Mouse (Mus musculus): ENCODE data around the gene Arl3. TPM values are rescaled to one million over a fixed set of nuclear protein-coding genes. Genes with fewer than 3 reads are reported as not detected.
A peak's percentile ranks its signal among the peaks of the same experiment; 100 is the strongest.

The Arl3 gene
- polyA plus RNA-seq, 1 experiment from 2014 or later, result 103 TPM

DNA sequence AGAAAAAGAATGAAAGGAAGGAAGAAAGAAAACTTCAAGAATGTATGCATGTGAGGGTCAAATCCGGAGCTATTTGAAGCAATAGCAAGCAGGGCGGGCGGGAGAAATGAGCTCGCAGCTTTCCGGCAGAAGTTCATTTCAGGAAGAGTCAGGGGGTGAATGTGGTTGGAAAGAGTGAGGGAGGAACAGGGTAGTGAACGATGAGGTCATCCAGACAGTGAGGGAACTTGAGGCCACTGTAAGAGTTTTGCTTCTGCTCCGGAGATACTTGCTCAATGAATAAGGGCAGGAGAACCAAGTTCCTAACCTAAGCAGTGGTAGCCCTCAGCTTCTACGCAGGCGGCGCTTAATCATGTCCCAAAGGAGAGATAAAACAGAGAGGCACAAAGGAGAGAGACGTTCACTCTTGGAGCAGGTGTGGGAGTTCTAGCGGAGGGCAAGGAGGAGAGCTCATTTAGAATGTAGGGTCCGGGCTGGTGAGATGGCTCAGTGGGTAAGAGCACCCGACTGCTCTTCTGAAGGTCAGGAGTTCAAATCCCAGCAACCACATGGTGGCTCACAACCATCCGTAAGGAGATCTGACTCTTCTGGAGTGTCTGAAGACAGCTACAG is 50.5 kb downstream of the Arl3 start:
- Histone ChIP-seq H3K9me3 (no peaks in the 10 kb centered on the region), H3K9ac (no peak overlapping the region), H3K27me3 (replicated peaks) (no peaks in the 10 kb centered on the region), H3K4me3 (replicated peaks) (no peak overlapping the region), H3K4me1 (peaks cover 46% of the 10 kb centered on the region), H3K36me3 (no peaks in the 10 kb centered on the region), H3K27ac (peak overlapping the region; percentile 79; the same call in 1 of the 2 replicates), H3K4me2 (no peak overlapping the region; the same call in 1 of the 2 replicates)
- ATAC-seq (ENCODE audit: insufficient read depth, low FRiP score, low read depth), result no peak
- 18% methylated on average over 15 of the region's 15 CpGs for WGBS

DNA sequence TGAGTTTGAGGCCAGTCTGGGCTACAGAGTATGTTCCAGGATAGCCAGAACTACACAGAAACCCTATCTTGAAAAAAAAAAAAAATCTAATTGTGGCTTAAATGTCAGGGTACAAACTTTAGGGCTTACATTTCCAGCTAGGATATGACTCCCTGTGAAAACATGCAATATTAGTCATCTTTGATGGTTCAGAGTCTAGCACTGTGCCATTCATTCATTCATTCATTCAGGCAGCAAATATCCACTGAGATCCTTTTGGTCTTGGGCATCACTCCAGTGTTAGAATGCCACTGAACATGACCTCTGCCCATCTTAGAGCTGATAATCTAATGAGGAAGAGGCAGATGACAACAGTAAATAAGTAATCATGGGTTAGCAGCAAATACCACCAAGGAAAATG is 51.3 kb downstream of the Arl3 start:
- Histone ChIP-seq H3K4me2 (no peak overlapping the region), H3K9ac (no peak overlapping the region), H3K4me3 (replicated peaks) (no peak overlapping the region), H3K9me3 (no peaks in the 10 kb centered on the region), H3K27me3 (replicated peaks) (no peaks in the 10 kb centered on the region), H3K4me1 (peaks cover 53% of the 10 kb centered on the region), H3K27ac (no peak overlapping the region), H3K36me3 (no peaks in the 10 kb centered on the region)
- no peak for ATAC-seq (ENCODE audit: insufficient read depth, low FRiP score, low read depth)

DNA sequence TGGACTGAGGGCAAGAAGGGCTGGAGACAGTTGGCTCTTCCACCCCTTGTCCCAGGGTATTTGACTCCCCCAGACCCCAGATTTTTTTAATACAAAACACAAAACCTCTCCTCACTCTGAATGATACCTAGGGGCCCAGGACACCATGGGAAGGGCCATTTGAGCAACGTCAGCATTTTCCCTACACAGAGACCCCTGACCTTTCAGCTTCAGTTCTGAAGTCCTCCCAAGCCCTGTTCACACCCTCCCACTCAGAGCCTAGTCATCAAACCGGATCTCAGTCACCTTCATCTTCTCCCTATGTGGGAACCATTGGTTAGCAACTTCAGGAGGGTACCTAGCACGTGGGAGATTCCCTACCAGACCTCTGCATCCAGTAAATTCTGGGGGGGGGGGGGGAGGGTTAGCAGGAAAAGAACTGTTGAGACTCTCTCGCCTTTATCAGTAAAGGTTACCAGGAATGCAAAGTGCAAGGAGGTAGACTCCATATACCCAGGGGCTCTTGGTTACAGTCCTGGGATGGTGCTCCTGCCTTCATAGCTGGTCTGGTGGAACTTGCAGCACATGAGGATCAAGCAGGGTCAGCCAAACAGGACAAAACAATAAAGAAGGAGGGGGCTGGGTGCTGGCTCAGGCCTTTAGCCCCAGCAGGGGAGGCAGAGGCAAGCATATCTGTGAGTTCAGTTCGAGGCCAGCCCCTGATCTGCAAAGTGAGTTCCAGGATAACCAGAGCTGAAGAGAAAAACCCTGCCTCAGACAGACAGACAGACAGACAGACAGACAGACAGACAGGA is 54.0 kb downstream of the Arl3 start:
- H3K36me3 ChIP-seq, result peaks cover 16% of the 10 kb centered on the region
- H3K27me3 ChIP-seq (replicated peaks), result no peaks in the 10 kb centered on the region
- 13% methylated on average over 5 of the region's 5 CpGs for WGBS
- no peak for ATAC-seq (ENCODE audit: insufficient read depth, low FRiP score, low read depth)
- H3K27ac ChIP-seq, result peak overlapping the region; percentile 63; the same call in 1 of the 2 replicates
- peaks cover 42% of the 10 kb centered on the region for H3K4me1 ChIP-seq
- no peaks in the 10 kb centered on the region for H3K9me3 ChIP-seq
- peak overlapping the region; percentile 47 for H3K4me2 ChIP-seq
- H3K9ac ChIP-seq, result no peak overlapping the region
- H3K4me3 ChIP-seq (replicated peaks), result peak overlapping the region; percentile 15

DNA sequence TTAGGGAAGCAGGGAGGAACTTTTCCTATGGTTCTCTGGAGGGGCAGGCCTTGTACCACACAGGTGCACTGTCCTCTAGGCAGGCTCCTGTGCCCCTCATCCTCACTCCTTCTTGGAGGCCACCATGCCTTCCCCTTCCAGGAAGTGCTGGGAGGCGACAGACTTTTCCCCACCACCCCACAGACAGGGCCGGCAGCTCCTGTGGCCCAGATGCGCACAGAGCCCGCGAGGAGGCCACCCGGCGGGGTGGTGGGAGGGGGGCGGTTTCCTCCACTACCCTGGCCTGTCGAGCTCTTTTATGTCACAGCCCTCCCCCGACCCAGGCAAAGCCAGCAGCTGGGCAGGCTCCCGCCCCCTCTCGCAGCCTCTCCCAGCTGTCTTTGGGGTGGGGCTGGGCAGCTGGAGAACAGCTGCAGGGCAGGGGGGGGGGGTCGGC is 54.6 kb downstream of the Arl3 start:
- Histone ChIP-seq H3K9ac (no peak overlapping the region), H3K4me3 (replicated peaks) (peak overlapping the region; percentile 15), H3K27ac (peak overlapping the region; percentile 63), H3K4me1 (peaks cover 36% of the 10 kb centered on the region), H3K4me2 (peak overlapping the region; percentile 47), H3K9me3 (no peaks in the 10 kb centered on the region), H3K36me3 (peaks cover 21% of the 10 kb centered on the region), H3K27me3 (replicated peaks) (no peaks in the 10 kb centered on the region)
- ATAC-seq (ENCODE audit: insufficient read depth, low FRiP score, low read depth), result peak; percentile 67
- WGBS, result 2% methylated on average over 12 of the region's 13 CpGs

DNA sequence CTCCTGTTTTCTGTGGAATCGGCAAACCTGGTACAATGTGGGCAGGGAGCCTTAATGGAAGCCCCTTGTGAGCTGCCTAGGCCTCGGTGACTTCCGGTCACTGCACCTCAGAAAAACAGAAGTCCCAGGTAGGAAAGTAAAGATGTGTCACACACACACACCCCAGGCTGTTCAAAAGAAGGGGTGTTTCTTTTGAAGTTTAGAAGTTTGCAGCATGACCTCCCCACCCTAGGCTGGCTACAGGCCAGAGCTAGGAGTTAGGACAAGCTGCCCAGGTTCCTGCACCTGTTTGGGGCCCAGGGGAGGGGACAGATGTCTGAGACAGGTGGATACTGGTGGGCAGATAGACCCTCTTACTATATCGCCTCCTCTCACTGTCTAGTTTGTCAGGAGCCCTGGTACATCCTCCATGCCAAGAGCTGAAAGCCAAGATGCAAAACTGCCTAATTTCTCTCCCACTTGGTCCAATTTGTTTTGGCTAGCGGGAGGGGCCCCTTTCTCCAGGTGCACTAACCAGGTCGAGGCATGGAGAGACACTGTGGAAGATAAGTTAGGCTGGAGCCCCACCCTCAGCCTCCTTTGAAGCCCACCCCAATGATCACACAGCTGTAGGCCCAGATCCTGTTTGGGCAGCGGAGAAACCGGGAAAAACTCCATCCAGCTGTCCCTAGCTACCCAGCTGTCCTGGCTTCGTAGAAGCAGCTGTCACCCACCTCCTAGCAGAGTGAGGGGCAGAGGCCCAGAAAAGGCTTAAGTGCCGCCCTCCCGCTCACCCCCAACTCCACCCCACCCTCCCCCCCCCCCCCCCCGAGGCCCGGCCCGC is 55.3 kb downstream of the Arl3 start:
- H3K4me2 ChIP-seq, result peak overlapping the region; percentile 47
- no peak overlapping the region for H3K4me3 ChIP-seq (replicated peaks)
- H3K9me3 ChIP-seq, result no peaks in the 10 kb centered on the region
- 25% methylated on average over 13 of the region's 14 CpGs for WGBS
- H3K27me3 ChIP-seq (replicated peaks), result no peaks in the 10 kb centered on the region
- peaks cover 27% of the 10 kb centered on the region for H3K36me3 ChIP-seq
- H3K27ac ChIP-seq, result peak overlapping the region; percentile 63
- H3K4me1 ChIP-seq, result peaks cover 29% of the 10 kb centered on the region
- ATAC-seq (ENCODE audit: insufficient read depth, low FRiP score, low read depth), result peak; percentile 28; the same call in 1 of the 2 replicates
- no peak overlapping the region for H3K9ac ChIP-seq

DNA sequence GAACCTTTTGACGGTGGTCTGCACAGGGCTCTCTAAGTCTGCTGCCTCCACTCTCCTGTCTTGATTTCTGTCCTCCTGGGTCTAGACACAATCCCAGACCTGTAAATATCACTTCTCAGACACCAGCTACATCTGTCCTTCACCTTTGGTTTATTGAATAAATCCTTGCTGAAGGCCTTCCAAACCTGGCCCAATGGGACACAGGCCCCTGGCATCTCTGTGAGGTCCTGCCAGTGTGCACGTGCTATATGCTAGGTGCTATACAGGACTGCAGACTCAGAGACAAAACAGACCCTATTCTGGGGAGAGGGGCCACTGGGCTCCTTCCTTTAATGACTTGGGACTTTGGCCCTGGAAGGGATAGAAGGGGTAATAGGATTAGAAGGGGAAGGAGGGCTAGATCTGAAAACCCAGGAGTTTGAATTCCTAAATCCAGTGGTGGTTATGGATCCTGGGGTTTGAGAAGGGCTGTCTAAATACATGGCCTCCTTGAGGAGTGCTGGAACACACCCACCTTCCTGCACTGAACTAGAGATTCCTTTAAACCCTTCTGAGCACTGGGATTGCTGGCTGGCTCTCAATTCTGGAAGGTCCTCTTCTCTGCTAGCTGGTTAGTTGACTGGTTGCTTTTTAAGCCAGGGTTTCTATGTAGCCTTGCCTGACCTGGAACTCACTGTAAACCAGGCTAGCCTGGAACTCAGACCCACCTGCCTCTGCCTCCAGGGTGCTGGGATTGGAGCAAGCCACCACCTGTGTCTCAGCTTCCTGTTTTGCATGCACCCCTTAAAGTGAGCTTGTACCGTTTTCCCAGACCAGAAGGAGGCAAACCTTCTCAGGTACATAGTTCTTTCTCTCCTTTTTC is 56.1 kb downstream of the Arl3 start:
- 59% methylated on average over 3 of the region's 3 CpGs for WGBS
- Histone ChIP-seq H3K36me3 (peaks cover 35% of the 10 kb centered on the region), H3K27ac (peak overlapping the region; percentile 63), H3K4me3 (replicated peaks) (no peak overlapping the region), H3K4me2 (no peak overlapping the region), H3K9ac (no peak overlapping the region), H3K4me1 (peaks cover 25% of the 10 kb centered on the region), H3K9me3 (no peaks in the 10 kb centered on the region), H3K27me3 (replicated peaks) (no peaks in the 10 kb centered on the region)
- ATAC-seq (ENCODE audit: insufficient read depth, low FRiP score, low read depth), result no peak

DNA sequence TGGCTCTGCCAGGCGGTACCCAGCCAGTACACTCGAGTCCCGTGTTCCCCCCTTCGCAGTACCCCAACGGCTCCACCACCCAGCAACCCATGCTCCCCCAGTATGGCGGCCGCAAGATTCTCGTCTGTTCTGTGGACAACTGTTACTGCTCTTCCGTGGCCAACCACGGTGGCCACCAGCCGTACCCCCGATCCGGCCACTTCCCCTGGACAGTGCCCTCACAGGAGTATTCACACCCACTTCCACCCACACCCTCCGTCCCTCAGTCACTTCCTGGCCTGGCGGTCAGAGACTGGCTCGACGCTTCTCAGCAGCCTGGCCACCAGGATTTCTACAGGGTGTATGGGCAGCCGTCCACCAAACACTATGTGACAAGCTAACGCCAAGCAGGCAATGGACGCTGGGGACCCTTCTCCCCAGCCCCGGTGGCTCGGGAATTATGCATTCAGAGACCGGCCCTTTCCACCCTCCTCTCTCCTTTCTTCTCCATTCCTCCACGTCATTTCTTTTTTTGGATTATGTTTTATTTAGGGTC is 57.6 kb downstream of the Arl3 start:
- Histone ChIP-seq H3K9ac (no peak overlapping the region), H3K27me3 (replicated peaks) (no peaks in the 10 kb centered on the region), H3K9me3 (no peaks in the 10 kb centered on the region), H3K4me1 (peaks cover 33% of the 10 kb centered on the region), H3K36me3 (peaks cover 39% of the 10 kb centered on the region), H3K27ac (no peak overlapping the region), H3K4me2 (no peak overlapping the region), H3K4me3 (replicated peaks) (no peak overlapping the region)
- WGBS, result 88% methylated on average over 24 of the region's 24 CpGs
- ATAC-seq (ENCODE audit: insufficient read depth, low FRiP score, low read depth), result no peak

DNA sequence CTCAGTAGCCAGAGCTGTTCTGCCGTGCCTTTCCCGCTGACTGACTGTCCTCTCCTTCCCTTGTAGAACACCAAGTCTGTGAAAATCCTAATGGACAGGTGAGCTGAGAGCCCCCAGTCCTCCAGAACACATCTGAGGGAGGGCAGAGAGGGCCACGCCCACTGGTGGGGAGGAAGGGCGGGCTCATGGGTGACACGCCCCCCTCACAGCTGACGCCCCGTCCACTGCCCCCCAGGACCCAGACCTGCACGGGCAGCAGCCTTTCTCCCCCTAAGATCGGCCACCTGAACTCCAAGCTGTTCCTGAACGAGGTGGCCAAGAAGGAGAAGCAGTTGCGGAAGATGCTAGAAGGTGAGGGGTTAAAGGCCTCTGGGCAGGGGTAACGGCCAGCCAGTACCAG is 58.6 kb downstream of the Arl3 start:
- Histone ChIP-seq H3K9ac (no peak overlapping the region), H3K9me3 (no peaks in the 10 kb centered on the region), H3K4me3 (replicated peaks) (no peak overlapping the region), H3K4me1 (peaks cover 43% of the 10 kb centered on the region), H3K4me2 (no peak overlapping the region), H3K27me3 (replicated peaks) (no peaks in the 10 kb centered on the region), H3K27ac (no peak overlapping the region), H3K36me3 (peaks cover 39% of the 10 kb centered on the region)
- WGBS, result 86% methylated on average over 12 of the region's 12 CpGs
- ATAC-seq (ENCODE audit: insufficient read depth, low FRiP score, low read depth), result no peak

DNA sequence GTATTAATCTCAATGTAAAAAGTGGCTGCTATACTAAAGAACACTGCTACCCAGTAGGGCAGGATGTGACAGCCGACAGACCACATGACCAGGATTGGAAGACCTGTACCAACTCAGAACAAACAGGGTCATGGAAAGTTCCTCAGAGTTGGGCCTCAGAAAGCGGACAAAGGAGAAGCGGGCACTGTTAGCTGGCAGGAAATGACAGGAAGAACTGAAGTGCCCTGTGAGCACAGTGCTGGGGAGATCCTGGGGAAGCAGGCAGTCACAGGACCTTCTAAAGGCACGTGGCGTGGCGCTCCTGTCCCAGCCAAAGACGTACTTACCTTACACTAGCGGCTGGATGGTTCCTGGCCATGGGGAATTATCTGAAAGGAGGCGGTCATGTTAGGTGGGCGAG is 61.7 kb downstream of the Arl3 start:
- Histone ChIP-seq H3K9me3 (no peaks in the 10 kb centered on the region), H3K4me3 (replicated peaks) (no peak overlapping the region), H3K4me2 (no peak overlapping the region), H3K36me3 (peaks cover 39% of the 10 kb centered on the region), H3K27ac (peak overlapping the region; percentile 77), H3K27me3 (replicated peaks) (no peaks in the 10 kb centered on the region), H3K4me1 (peaks cover 48% of the 10 kb centered on the region), H3K9ac (no peak overlapping the region)
- ATAC-seq (ENCODE audit: insufficient read depth, low FRiP score, low read depth), result no peak
- WGBS, result 68% methylated on average over 10 of the region's 10 CpGs

DNA sequence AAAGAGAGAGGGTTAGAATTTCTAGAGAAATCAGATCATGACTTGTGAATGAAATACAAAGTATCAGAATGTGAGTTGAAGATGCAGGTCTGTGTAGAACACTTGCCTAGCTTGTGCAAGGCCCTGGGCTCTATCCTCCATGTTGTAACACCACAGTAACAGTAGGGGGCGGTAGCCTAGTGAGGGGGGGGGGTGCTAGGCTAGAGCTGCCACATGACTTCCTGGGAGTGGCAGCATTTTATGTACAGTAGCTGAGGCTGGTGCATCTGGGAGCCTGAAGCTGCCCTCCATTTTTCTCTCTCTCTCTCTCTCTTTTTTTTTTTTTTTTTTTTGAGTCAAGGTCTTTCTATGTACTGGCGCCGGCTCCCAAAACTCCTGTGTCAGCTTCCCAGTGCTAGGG is 62.2 kb downstream of the Arl3 start:
- 46% methylated on average over 3 of the region's 3 CpGs for WGBS
- Histone ChIP-seq H3K4me1 (peaks cover 52% of the 10 kb centered on the region), H3K27me3 (replicated peaks) (no peaks in the 10 kb centered on the region), H3K27ac (peak overlapping the region; percentile 77), H3K4me2 (no peak overlapping the region), H3K9me3 (no peaks in the 10 kb centered on the region), H3K9ac (no peak overlapping the region), H3K36me3 (peaks cover 39% of the 10 kb centered on the region), H3K4me3 (replicated peaks) (no peak overlapping the region)
- no peak for ATAC-seq (ENCODE audit: insufficient read depth, low FRiP score, low read depth)

DNA sequence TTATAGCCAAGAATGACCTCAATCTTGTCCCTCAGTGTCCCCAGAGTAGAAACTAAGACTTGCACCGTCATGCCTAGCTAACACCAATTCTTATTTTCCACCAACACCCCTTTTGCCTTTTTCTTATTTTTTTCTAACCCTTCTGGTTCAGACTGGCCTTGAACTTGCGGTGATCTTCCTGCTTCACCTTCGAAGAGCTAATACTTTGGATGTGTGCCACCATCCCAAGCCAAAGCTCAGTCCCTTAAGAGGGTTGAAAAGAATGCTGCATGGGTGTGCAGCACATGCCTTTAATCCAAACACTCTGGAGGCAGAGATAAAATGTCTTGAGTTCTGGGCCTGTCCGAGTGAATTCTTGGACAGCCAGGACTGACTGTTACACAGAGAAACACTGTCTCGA is 62.6 kb downstream of the Arl3 start:
- Histone ChIP-seq H3K27me3 (replicated peaks) (no peaks in the 10 kb centered on the region), H3K9ac (no peak overlapping the region), H3K27ac (peak overlapping the region; percentile 77; the same call in 1 of the 2 replicates), H3K4me1 (peaks cover 56% of the 10 kb centered on the region), H3K4me2 (peak overlapping the region; percentile 12; the same call in 1 of the 2 replicates), H3K4me3 (replicated peaks) (no peak overlapping the region), H3K9me3 (no peaks in the 10 kb centered on the region), H3K36me3 (peaks cover 36% of the 10 kb centered on the region)
- no peak for ATAC-seq (ENCODE audit: insufficient read depth, low FRiP score, low read depth)
- WGBS, result 55% methylated on average over 5 of the region's 5 CpGs
